Mouse (Mus musculus): ENCODE results near the gene Alpi. TPM values are rescaled to one million over a fixed set of nuclear protein-coding genes. Genes with fewer than 3 reads are reported as not detected.

The Alpi gene
- total RNA-seq, 2 experiments from 2014 or later, result 0.14 TPM; not detected in 1

DNA sequence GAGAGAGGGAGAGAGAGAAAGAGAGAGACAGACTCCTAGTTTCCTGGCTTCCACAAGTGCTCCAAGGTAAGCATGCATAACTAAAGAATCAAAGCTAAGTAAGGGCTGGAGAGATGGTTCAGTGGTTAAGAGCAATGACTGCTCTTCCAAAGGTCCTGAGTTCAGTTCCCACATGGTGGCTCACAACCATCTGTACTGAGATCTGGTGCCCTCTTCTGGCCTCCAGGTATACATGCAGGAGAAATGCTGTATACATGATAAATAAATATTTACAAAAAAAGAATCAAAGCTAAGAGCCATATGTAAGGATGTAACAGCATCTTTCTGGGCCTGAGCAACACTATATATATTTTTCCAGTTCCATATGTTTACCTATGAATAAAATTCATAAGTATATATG lies 40.5 kb downstream of the Alpi start:
- DNase-seq (ENCODE audit: low spot score in 2 of 2), result no peak

DNA sequence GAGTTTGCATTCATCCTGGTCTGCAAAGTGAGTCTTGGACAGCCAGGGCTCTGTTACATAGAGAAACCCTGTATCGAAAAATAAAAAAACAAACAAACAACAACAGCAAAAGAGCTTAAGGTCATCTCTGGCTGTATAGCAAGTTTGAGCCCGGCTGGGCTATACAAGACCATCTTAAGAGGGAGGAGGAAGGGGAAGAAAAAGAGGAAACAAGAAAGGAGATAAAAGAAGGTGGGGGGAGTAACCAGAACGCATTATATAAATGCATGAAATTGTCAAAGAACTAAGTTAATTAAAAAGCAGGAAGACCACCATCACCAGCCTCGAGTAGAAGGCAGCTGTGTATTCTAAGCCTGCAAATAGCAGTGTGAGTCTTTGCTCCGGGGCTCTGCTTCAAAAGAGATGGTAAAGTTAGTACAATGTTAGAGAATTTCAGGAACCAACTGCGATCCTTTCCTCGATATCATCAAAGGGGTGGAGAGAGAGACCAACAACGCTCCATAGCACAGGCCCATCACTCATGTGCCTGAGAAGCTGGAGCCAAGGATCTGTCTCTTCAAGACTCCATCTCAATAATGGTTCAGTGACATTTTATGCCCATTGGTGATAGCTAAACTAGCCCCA lies 42.3 kb downstream of the Alpi start:
- DNase-seq (ENCODE audit: low spot score in 2 of 2), result no peak

DNA sequence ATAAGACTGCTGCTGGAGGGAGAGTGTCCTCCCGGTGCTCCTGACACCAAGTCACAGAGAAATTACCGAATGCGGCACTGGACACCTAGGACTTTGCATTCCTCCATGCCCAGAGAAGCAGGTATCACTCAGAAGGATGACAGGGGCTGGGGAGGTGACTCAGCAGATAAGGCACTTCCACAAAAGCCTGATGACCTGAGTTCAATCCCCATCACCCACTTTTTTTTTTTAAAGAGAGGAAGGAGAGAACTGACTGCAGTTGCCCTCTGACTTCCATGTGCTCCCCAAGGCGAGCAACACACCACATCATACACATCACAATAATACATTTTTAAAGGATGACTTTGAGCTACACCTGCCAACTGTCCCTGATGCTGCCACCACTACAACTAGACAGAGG lies 44.3 kb downstream of the Alpi start:
- DNase-seq (ENCODE audit: low spot score in 2 of 2), result no peak

DNA sequence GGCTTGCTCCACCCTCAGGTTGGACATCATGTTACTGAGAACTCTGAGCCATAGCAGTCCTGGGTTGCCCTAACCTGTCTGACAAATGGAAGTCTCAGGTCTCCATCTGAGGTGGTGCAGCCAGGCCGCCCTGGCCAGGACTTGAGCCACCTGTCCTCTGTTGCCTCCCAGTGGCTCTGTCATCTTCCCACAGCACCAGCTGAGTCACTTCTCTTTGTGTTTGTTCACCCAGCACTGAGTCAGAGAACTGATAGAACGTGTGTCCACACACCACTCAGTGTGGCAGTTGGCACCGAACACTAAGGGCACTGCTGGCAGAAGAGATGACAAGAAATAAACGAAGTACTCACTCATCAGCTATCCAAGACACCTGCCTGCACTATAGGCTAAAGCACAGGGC lies 50.0 kb downstream of the Alpi start:
- no peak for DNase-seq (ENCODE audit: low spot score in 2 of 2)

DNA sequence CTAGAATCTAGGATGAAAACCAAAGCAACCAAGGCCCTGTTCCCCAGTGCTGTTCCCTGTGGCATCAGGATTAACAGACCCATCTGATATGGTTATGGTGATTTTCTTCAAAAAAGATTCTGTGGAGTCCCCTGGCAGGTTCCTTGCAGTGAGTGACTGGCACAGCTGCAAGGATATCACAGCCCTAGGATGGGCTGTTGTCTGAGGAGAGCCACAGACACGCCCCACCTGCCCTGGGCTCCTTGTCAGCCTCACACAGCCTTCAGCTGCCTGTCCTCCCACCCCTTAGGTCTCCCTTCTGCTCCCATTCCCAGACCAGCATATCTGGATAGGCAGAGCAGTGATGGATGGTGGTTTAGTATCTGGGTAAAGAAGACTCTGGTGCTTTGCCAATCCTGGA lies 50.7 kb downstream of the Alpi start:
- no peak for DNase-seq (ENCODE audit: low spot score in 2 of 2)

DNA sequence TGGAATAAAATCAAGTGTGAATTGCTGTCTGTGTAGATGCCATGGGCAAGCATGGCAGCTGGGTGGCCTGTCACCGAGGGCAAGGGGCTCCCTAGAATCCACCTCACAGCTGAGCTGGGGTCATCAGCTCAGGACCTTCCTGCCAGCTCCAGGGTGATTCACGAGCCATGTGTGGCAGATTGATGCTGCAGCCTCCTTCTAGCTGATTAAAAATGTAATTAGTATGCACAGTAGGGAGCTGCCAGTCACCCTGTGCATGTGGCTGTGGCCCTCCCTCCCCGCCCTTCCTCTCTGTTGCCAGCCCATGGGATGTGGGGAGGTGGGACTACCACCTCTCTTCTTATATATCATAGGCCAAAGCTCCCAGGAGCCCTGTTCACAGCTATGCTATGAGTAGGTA lies 51.3 kb downstream of the Alpi start:
- DNase-seq (ENCODE audit: low spot score in 2 of 2), result no peak

Other genes starting within 250 kb of the Alpi start
- gene Alppl2, start 11.7 kb downstream of the Alpi start, total RNA-seq (2021), result not detected
- not detected for gene Akp3, start 23.4 kb upstream of the Alpi start, total RNA-seq (2021)
- 1 to 10 TPM; 3.6 to 4.4 TPM for gene Ecel1, start 54.9 kb upstream of the Alpi start, total RNA-seq (2021)
- gene Prss56, start 81.7 kb upstream of the Alpi start, total RNA-seq (2021), result under 1 TPM; 0.62 to 0.91 TPM
- not detected for gene Chrnd, start 89.0 kb upstream of the Alpi start, total RNA-seq (2021)
- not detected for gene Chrng, start 103.1 kb upstream of the Alpi start, total RNA-seq (2021)
- 10 to 100 TPM; 73.0 to 81.0 TPM for gene Eif4e2, start 112.3 kb upstream of the Alpi start, total RNA-seq (2021)
- 1 to 10 TPM; 5.4 to 6.8 TPM for gene Efhd1, start 162.8 kb upstream of the Alpi start, total RNA-seq (2021)
- gene Gigyf2, start 225.4 kb upstream of the Alpi start, total RNA-seq (2021), result 10 to 100 TPM; 83.6 to 85.5 TPM